ENCODE assay signal across 12 mouse cellular contexts in genomic region chr7:138668337-138668736, GRCm38 (mm10).
DNase-seq lines count a peak whose midpoint lies in the region; ATAC-seq and TF ChIP-seq lines count a peak whose summit lies in the region.
"Had no signal": no experiment of that assay in that cellular context is flagged by ENCODE, and none has a peak within 500 bp of the region (broad histone marks: within the 10 kb centered on the region; RNA-seq: fewer than 3 reads in every experiment).

No protein-coding gene starts in this region.

- 32% methylated on average over 4 of the region's 4 CpGs for WGBS in forebrain, embryonic 13.5 days
- 25% methylated on average over 4 of the region's 4 CpGs for WGBS in midbrain, embryonic 15.5 days

- no peak overlapping the region for H3K27ac ChIP-seq in left cerebral cortex, adult 2 months
- H3K27ac ChIP-seq in forebrain, embryonic 13.5 days, result peak overlapping the region; percentile 80
- H3K27ac ChIP-seq in midbrain, embryonic 15.5 days, result peak overlapping the region; percentile 12; the same call in 1 of the 2 replicates
- H3K27ac ChIP-seq: heart, embryonic 10.5 days; hindbrain, embryonic 15.5 days; limb, embryonic 10.5 days had no signal

- H3K9ac ChIP-seq in forebrain, embryonic 13.5 days, result no peak overlapping the region
- no peak overlapping the region for H3K9ac ChIP-seq in midbrain, embryonic 15.5 days
- H3K9ac ChIP-seq: hindbrain, embryonic 15.5 days; liver, postnatal 0 days had no signal

- peak; percentile 72 for ATAC-seq in forebrain, embryonic 13.5 days
- ATAC-seq in midbrain, embryonic 15.5 days (replicated peaks), result 0 out of 2 replicates have a peak, but pooled peaks have one; percentile 42
- no peak for ATAC-seq in erythroid progenitor cell, adult 5-6 weeks (replicated peaks; ENCODE audit: low FRiP score, poor library complexity, severe bottlenecking)
- ATAC-seq: liver, postnatal 0 days had no signal

- H3K36me3 ChIP-seq in forebrain, embryonic 13.5 days (ENCODE audit: poor library complexity, severe bottlenecking), result no peaks in the 10 kb centered on the region
- H3K36me3 ChIP-seq in midbrain, embryonic 15.5 days (replicated peaks), result no peaks in the 10 kb centered on the region
- H3K36me3 ChIP-seq: heart, embryonic 10.5 days; hindbrain, embryonic 15.5 days; limb, embryonic 10.5 days had no signal

- DNase-seq in left cerebral cortex, adult 9 months (ENCODE audit: low spot score in 2 of 2), result peak; percentile 23 to 26
- DNase-seq in left cerebral cortex, adult 2 months (ENCODE audit: extremely low spot score in 1 of 2, low spot score in 2 of 2), result no peak
- peak; percentile 26 for DNase-seq in ZHBTc4 (ENCODE audit: low read depth, low spot score)
- DNase-seq in embryo, embryonic 10.5 days (ENCODE audit: low spot score), result no peak
- DNase-seq: kidney, postnatal 10 days; liver, postnatal 0 days had no signal

- TF ChIP-seq CTCF in left cerebral cortex, adult 2 months (IDR thresholded peaks at IDR 0.05), result no peak

- peak overlapping the region; percentile 0; the same call in 1 of the 2 replicates for H3K4me2 ChIP-seq in forebrain, embryonic 13.5 days
- H3K4me2 ChIP-seq in midbrain, embryonic 15.5 days, result no peak overlapping the region
- H3K4me2 ChIP-seq: hindbrain, embryonic 15.5 days had no signal

- peaks cover 36% of the 10 kb centered on the region for H3K4me1 ChIP-seq in forebrain, embryonic 13.5 days
- H3K4me1 ChIP-seq in midbrain, embryonic 15.5 days, result peaks cover 18% of the 10 kb centered on the region
- H3K4me1 ChIP-seq: heart, embryonic 10.5 days had no signal

- no peaks in the 10 kb centered on the region for H3K9me3 ChIP-seq in forebrain, embryonic 13.5 days (replicated peaks)
- no peaks in the 10 kb centered on the region for H3K9me3 ChIP-seq in midbrain, embryonic 15.5 days
- H3K9me3 ChIP-seq: heart, embryonic 10.5 days; hindbrain, embryonic 15.5 days; limb, embryonic 10.5 days had no signal

- H3K27me3 ChIP-seq in forebrain, embryonic 13.5 days, result no peaks in the 10 kb centered on the region
- no peaks in the 10 kb centered on the region for H3K27me3 ChIP-seq in midbrain, embryonic 15.5 days (replicated peaks)
- H3K27me3 ChIP-seq: hindbrain, embryonic 15.5 days had no signal

- H3K4me3 ChIP-seq in left cerebral cortex, adult 2 months, result no peak overlapping the region
- no peak overlapping the region for H3K4me3 ChIP-seq in forebrain, embryonic 13.5 days
- no peak overlapping the region for H3K4me3 ChIP-seq in midbrain, embryonic 15.5 days
- H3K4me3 ChIP-seq: heart, embryonic 10.5 days; hindbrain, embryonic 15.5 days; limb, embryonic 10.5 days had no signal

- intact Hi-C loops in left cerebral cortex, adult 2 months (cut with DNase I), result no loop called here

Comparison
In these comparisons a context has a peak if more than half of its experiments do, and no peak if none do; other contexts are left out.
1. DNase-seq: peak in left cerebral cortex, adult 9 months (2 of 2) and ZHBTc4 (single experiment); none in left cerebral cortex, adult 2 months (0 of 2) and embryo, embryonic 10.5 days (single experiment).